Mouse (Mus musculus) urinary bladder, postnatal 4 days (tissue): ENCODE measurements around the gene P4hb.
A peak's percentile ranks its signal among the peaks of the same experiment; 100 is the strongest.
"Not testable (repeated sequence)": the region's sequence is repeated elsewhere in the genome, so short reads cannot be mapped to it uniquely, and the experiment has no call there.

Experiments
- DNase-seq, 2 experiments: peaks; one replicate each; pipeline ENCODE4 v3.0.0; 2021 to 2022; ENCODE audit warnings: low spot score in 2 of 2

The P4hb gene

GRCm38 (mm10) chr11:120598283-120598989 is 25.4 kb upstream of the P4hb start, which contains the start of the genes Alyref and Anapc11:
Gene Alyref (minus strand): TSS chr11:120598365.
Gene Anapc11 (plus strand): TSS chr11:120598421.
- peak; percentile 92 to 95 for DNase-seq

- DNase-seq, result no peak
Observed at GRCm38 (mm10) chr11:120597240-120598235, 24.5 kb upstream of the P4hb start.

GRCm38 (mm10) chr11:120588531-120588930 is 15.5 kb upstream of the P4hb start:
- DNase-seq, result no peak

GRCm38 (mm10) chr11:120583937-120584336 is 10.9 kb upstream of the P4hb start:
- no peak for DNase-seq

- DNase-seq, result not testable (repeated sequence)
Observed at GRCm38 (mm10) chr11:120582982-120583293, 9.9 kb upstream of the P4hb start.

GRCm38 (mm10) chr11:120582268-120582981 is 9.4 kb upstream of the P4hb start:
- no peak for DNase-seq

- peak; percentile 86 to 91 for DNase-seq
Observed at GRCm38 (mm10) chr11:120581490-120582267, 8.6 kb upstream of the P4hb start, which contains the start of gene Arhgdia. Gene Arhgdia (minus strand): TSS chr11:120581624.

GRCm38 (mm10) chr11:120580871-120581331 is 7.8 kb upstream of the P4hb start:
- peak in 1 of 2 experiments; percentile 43 for DNase-seq

GRCm38 (mm10) chr11:120580190-120580589 is 7.1 kb upstream of the P4hb start:
- DNase-seq, result no peak

GRCm38 (mm10) chr11:120579316-120580107 is 6.5 kb upstream of the P4hb start:
- peak; percentile 52 to 79 for DNase-seq

- no peak for DNase-seq
Observed at GRCm38 (mm10) chr11:120578694-120579243, 5.7 kb upstream of the P4hb start.

GRCm38 (mm10) chr11:120578024-120578693 is 5.1 kb upstream of the P4hb start:
- DNase-seq, result no peak

- no peak for DNase-seq
Observed at GRCm38 (mm10) chr11:120577211-120578023, 4.4 kb upstream of the P4hb start.

- DNase-seq, result no peak
Observed at GRCm38 (mm10) chr11:120576365-120576981, 3.4 kb upstream of the P4hb start.

- no peak for DNase-seq
Observed at GRCm38 (mm10) chr11:120575940-120576339, 2.9 kb upstream of the P4hb start.

GRCm38 (mm10) chr11:120575046-120575445 is 2.0 kb upstream of the P4hb start:
- DNase-seq, result no peak

GRCm38 (mm10) chr11:120574278-120574600 is 1.2 kb upstream of the P4hb start:
- DNase-seq, result no peak
